Mouse (Mus musculus): ENCODE results near the gene Smarcb1.

- no peak for TF ChIP-seq POLR2A (IDR thresholded peaks at IDR 0.05; ENCODE audit: low read depth, low read length)
- TF ChIP-seq CTCF (conservative IDR thresholded peaks at IDR 0.05 in 1 of 2, IDR thresholded peaks at IDR 0.05 in 1 of 2; ENCODE audit: low read depth in 2 of 2, low read length in 2 of 2), result no peak
- no peak for TF ChIP-seq ETS1 (conservative IDR thresholded peaks at IDR 0.05; ENCODE audit: low read depth, low read length)
- no peak for TF ChIP-seq PAX5 (IDR thresholded peaks at IDR 0.05; ENCODE audit: low read length)
- no peak for TF ChIP-seq IRF4 (IDR thresholded peaks at IDR 0.05; ENCODE audit: low read depth, low read length)
- no peak for TF ChIP-seq JUND (conservative IDR thresholded peaks at IDR 0.05; ENCODE audit: low read depth, low read length)
- no peak for TF ChIP-seq MAFK (IDR thresholded peaks at IDR 0.05; ENCODE audit: insufficient replicate concordance, low read length)
- TF ChIP-seq CHD2 (IDR thresholded peaks at IDR 0.05; ENCODE audit: low read length), result no peak
These were observed 13.6 kb upstream of the Smarcb1 start for GRCm38 (mm10) chr10:75934991-75935390.
